Mouse (Mus musculus) brain, embryonic 14.5 days (tissue): ENCODE data around the gene Polr3g.

Experiments used
- CTCF ChIP-seq: fragments of 200-500 bp; IDR thresholded peaks from 2 replicates; pipeline ENCODE4 v1.5.1; 2012; ENCODE audit warnings: inconsistent platforms, mild to moderate bottlenecking, moderate library complexity, borderline replicate concordance; ENCODE audit not compliant: insufficient read depth, insufficient read length; ENCODE audit errors: extremely low read depth
- POLR2A ChIP-seq: fragments of 200-500 bp; IDR thresholded peaks from 2 replicates; pipeline ENCODE4 v1.6.1; 2012; ENCODE audit warnings: mild to moderate bottlenecking, inconsistent platforms, borderline replicate concordance; ENCODE audit not compliant: poor library complexity, insufficient read depth, insufficient read length, severe bottlenecking; ENCODE audit errors: extremely low read depth

DNA sequence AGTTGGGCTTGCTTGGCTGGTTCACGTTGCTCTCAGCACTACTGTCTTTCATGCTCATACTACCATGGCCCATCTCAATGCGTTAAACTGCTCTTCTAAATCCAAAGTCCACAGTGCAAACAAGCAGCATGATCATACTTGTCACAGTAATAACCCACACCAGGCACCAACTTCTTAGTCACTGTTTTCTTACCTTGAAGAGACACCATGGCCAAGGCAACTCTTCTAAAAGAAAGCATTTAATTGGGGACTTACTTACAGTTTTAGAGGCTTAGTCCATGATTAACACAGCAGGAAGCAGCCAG lies 33.2 kb upstream of the Polr3g start:
- TF ChIP-seq CTCF = no peak
- TF ChIP-seq POLR2A = no peak
